ENCODE assay signal across 14 mouse cellular contexts in genomic region chr13:44421426-44421825, GRCm38 (mm10).
DNase-seq lines count a peak whose midpoint lies in the region; ATAC-seq and TF ChIP-seq lines count a peak whose summit lies in the region.
"Had no signal": no experiment of that assay in that cellular context is flagged by ENCODE, and none has a peak within 500 bp of the region (broad histone marks: within the 10 kb centered on the region; RNA-seq: fewer than 3 reads in every experiment).

No protein-coding gene starts in this region.

- no peaks in the 10 kb centered on the region for H3K36me3 ChIP-seq in forebrain, postnatal 0 days (ENCODE audit: insufficient read depth)
- H3K36me3 ChIP-seq in forebrain, embryonic 11.5 days (ENCODE audit: control insufficient read depth, insufficient read depth, low read length): no peaks in the 10 kb centered on the region
- no peaks in the 10 kb centered on the region for H3K36me3 ChIP-seq in midbrain, embryonic 10.5 days
- no peaks in the 10 kb centered on the region for H3K36me3 ChIP-seq in midbrain, embryonic 14.5 days (ENCODE audit: control insufficient read depth, insufficient read depth, low read length)
- no peaks in the 10 kb centered on the region for H3K36me3 ChIP-seq in kidney, embryonic 15.5 days
- H3K36me3 ChIP-seq: G1E had no signal

- no peaks in the 10 kb centered on the region for H3K27me3 ChIP-seq in forebrain, postnatal 0 days (ENCODE audit: insufficient read depth, low read length)
- H3K27me3 ChIP-seq in forebrain, embryonic 11.5 days (ENCODE audit: control insufficient read depth, insufficient read depth, low read length): no peaks in the 10 kb centered on the region
- peaks cover 6% of the 10 kb centered on the region for H3K27me3 ChIP-seq in midbrain, embryonic 10.5 days (ENCODE audit: low read depth, poor library complexity, severe bottlenecking)
- no peaks in the 10 kb centered on the region for H3K27me3 ChIP-seq in midbrain, embryonic 14.5 days (ENCODE audit: control insufficient read depth, insufficient read depth, low read length)
- H3K27me3 ChIP-seq in kidney, embryonic 15.5 days: no peaks in the 10 kb centered on the region

- peak; percentile 52 for DNase-seq in forebrain, postnatal 0 days
- DNase-seq in forebrain, embryonic 11.5 days (ENCODE audit: low spot score): no peak
- DNase-seq in midbrain, embryonic 10.5 days (ENCODE audit: low spot score): no peak
- DNase-seq in midbrain, embryonic 14.5 days: no peak
- peak; percentile 42 to 57 for DNase-seq in left cerebral cortex, adult 18-20 months (ENCODE audit: low spot score in 2 of 2)
- DNase-seq in skeletal muscle tissue, adult 2 months (ENCODE audit: low read depth, low spot score): peak; percentile 53
- DNase-seq in urinary bladder, postnatal 25 days (ENCODE audit: low spot score): no peak
- DNase-seq: cerebellum, adult 8-10 months; heart, adult 18-20 months; kidney, postnatal 25 days; lung, embryonic 14.5 days; thymus, adult 2 months had no signal

- no peaks in the 10 kb centered on the region for H3K9me3 ChIP-seq in forebrain, postnatal 0 days (ENCODE audit: low read length)
- H3K9me3 ChIP-seq in forebrain, embryonic 11.5 days (ENCODE audit: control insufficient read depth, low read length): no peaks in the 10 kb centered on the region
- H3K9me3 ChIP-seq in midbrain, embryonic 10.5 days (replicated peaks): no peaks in the 10 kb centered on the region
- no peaks in the 10 kb centered on the region for H3K9me3 ChIP-seq in midbrain, embryonic 14.5 days (ENCODE audit: control insufficient read depth, low read length)
- H3K9me3 ChIP-seq in kidney, embryonic 15.5 days (replicated peaks): no peaks in the 10 kb centered on the region; the same call in 1 of the 2 replicates
- H3K9me3 ChIP-seq: G1E had no signal

- H3K4me3 ChIP-seq in forebrain, postnatal 0 days (ENCODE audit: low read depth, low read length): no peak overlapping the region
- no peak overlapping the region for H3K4me3 ChIP-seq in forebrain, embryonic 11.5 days (ENCODE audit: low read depth, low read length)
- no peak overlapping the region for H3K4me3 ChIP-seq in midbrain, embryonic 10.5 days
- H3K4me3 ChIP-seq in midbrain, embryonic 14.5 days (replicated peaks; ENCODE audit: low read depth, low read length): no peak overlapping the region
- no peak overlapping the region for H3K4me3 ChIP-seq in kidney, embryonic 15.5 days (replicated peaks)

- H3K27ac ChIP-seq in forebrain, postnatal 0 days (ENCODE audit: low read depth, low read length): no peak overlapping the region
- no peak overlapping the region for H3K27ac ChIP-seq in forebrain, embryonic 11.5 days (ENCODE audit: low read depth, low read length)
- H3K27ac ChIP-seq in midbrain, embryonic 10.5 days (replicated peaks): 0 out of 2 replicates have a peak overlapping the region, but pooled peaks have one; percentile 9
- no peak overlapping the region for H3K27ac ChIP-seq in midbrain, embryonic 14.5 days (replicated peaks; ENCODE audit: low read depth, low read length)
- H3K27ac ChIP-seq in kidney, embryonic 15.5 days: no peak overlapping the region

- 0 out of 2 replicates have a peak, but pooled peaks cover 3% of the 10 kb centered on the region for H3K4me1 ChIP-seq in forebrain, postnatal 0 days (ENCODE audit: insufficient read depth)
- peaks cover 17% of the 10 kb centered on the region; the same call in 1 of the 2 replicates for H3K4me1 ChIP-seq in forebrain, embryonic 11.5 days (replicated peaks; ENCODE audit: control insufficient read depth, insufficient read depth, low read length)
- peaks cover 36% of the 10 kb centered on the region for H3K4me1 ChIP-seq in midbrain, embryonic 10.5 days
- 0 out of 2 replicates have a peak, but pooled peaks cover 5% of the 10 kb centered on the region for H3K4me1 ChIP-seq in midbrain, embryonic 14.5 days (ENCODE audit: control insufficient read depth, insufficient read depth, low read length)
- H3K4me1 ChIP-seq in kidney, embryonic 15.5 days: peaks cover 68% of the 10 kb centered on the region

- peak; percentile 47; the same call in 1 of the 2 replicates for ATAC-seq in forebrain, postnatal 0 days
- no peak for ATAC-seq in forebrain, embryonic 11.5 days (replicated peaks; ENCODE audit: low FRiP score)
- ATAC-seq in midbrain, embryonic 14.5 days (ENCODE audit: low FRiP score, low TSS enrichment): no peak
- ATAC-seq in kidney, embryonic 15.5 days (replicated peaks; ENCODE audit: low FRiP score): no peak

- H3K9ac ChIP-seq in forebrain, postnatal 0 days: no peak overlapping the region
- H3K9ac ChIP-seq in forebrain, embryonic 11.5 days (ENCODE audit: low read length): no peak overlapping the region
- H3K9ac ChIP-seq in midbrain, embryonic 14.5 days (replicated peaks; ENCODE audit: low read length): no peak overlapping the region
- no peak overlapping the region for H3K9ac ChIP-seq in kidney, embryonic 15.5 days
- H3K9ac ChIP-seq: lung, embryonic 14.5 days had no signal

- TF ChIP-seq CTCF in forebrain, postnatal 0 days (IDR thresholded peaks at IDR 0.05; ENCODE audit: low read depth): no peak

- 61% methylated on average over 3 of the region's 3 CpGs for WGBS in forebrain, postnatal 0 days
- 86% methylated on average over 3 of the region's 3 CpGs for WGBS in forebrain, embryonic 11.5 days
- 90% methylated on average over 3 of the region's 3 CpGs for WGBS in midbrain, embryonic 10.5 days
- 92% methylated on average over 3 of the region's 3 CpGs for WGBS in midbrain, embryonic 14.5 days
- 74% methylated on average over 3 of the region's 3 CpGs for WGBS in kidney, embryonic 15.5 days

- H3K4me2 ChIP-seq in forebrain, postnatal 0 days (ENCODE audit: low read depth): no peak overlapping the region
- no peak overlapping the region for H3K4me2 ChIP-seq in forebrain, embryonic 11.5 days (ENCODE audit: low read depth, low read length, severe bottlenecking)
- H3K4me2 ChIP-seq in midbrain, embryonic 14.5 days (ENCODE audit: low read length): no peak overlapping the region
- H3K4me2 ChIP-seq in kidney, embryonic 15.5 days: no peak overlapping the region
- H3K4me2 ChIP-seq: lung, embryonic 14.5 days had no signal

Comparison
In these comparisons a context has a peak if more than half of its experiments do, and no peak if none do; other contexts are left out.
1. DNase-seq: peak in forebrain, postnatal 0 days (single experiment), left cerebral cortex, adult 18-20 months (2 of 2) and skeletal muscle tissue, adult 2 months (single experiment); none in forebrain, embryonic 11.5 days (single experiment), midbrain, embryonic 10.5 days (single experiment), midbrain, embryonic 14.5 days (single experiment) and urinary bladder, postnatal 25 days (single experiment).